Mouse (Mus musculus) embryonic fibroblast, embryonic 13.5 days (primary cell): ENCODE measurements around the gene Glcci1.
A peak's percentile ranks its signal among the peaks of the same experiment; 100 is the strongest.

Experiments
- CTCF ChIP-seq: IDR thresholded peaks from 2 replicates; pipeline ENCODE4 v1.5.1; 2011; ENCODE audit warnings: mild to moderate bottlenecking, control low read depth, low read length, moderate library complexity, borderline replicate concordance; ENCODE audit not compliant: insufficient read depth
- POLR2A ChIP-seq: IDR thresholded peaks from 2 replicates; pipeline ENCODE4 v1.6.1; 2011; ENCODE audit warnings: low read depth, mild to moderate bottlenecking, control low read depth, low read length, moderate library complexity

- TF ChIP-seq CTCF, result no peak
- peak; percentile 76 for TF ChIP-seq POLR2A
These were observed 390 bp upstream of the Glcci1 start for GRCm38 (mm10) chr6:8508883-8509536.
